Mouse (Mus musculus): ENCODE results near the gene Eml6. TPM values are rescaled to one million over a fixed set of nuclear protein-coding genes. Genes with fewer than 3 reads are reported as not detected.

The Eml6 gene
- polyA plus RNA-seq, 2 experiments: 0.09 to 0.55 TPM

DNA sequence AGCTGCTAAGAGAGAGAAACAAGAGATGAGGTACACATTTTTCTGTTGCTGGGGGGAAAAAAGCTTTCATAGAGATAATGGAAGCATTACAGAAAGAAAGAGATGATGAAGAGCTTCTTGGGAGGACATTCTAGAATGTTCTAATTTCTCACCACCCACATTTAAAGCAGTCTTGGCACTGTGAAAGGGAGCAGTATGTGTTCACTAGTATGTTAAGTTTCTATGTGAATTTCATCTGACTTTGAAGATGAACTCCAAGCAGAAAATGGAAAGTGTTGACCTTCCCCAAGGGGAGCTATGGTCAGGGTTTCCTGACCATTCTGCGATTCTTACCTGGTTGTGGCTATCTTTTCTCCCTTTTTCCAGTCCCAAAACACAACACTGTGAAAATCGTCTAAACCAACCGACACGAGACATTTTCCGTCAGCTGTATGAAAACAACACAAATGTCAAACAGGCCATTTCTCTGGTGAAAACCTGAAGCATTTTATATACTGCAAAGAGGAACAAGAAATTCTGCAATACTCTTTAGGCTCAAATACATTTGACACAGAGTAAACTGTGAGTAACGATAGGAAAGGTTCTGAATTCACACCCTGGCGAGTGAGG lies 216.7 kb downstream of the Eml6 start:
- TF ChIP-seq EP300 (IDR thresholded peaks at IDR 0.05; ENCODE audit: low read depth): no peak
- TF ChIP-seq CTCF (IDR thresholded peaks at IDR 0.05; ENCODE audit: low read depth): no peak
- Histone ChIP-seq H3K4me1 (replicated peaks; ENCODE audit: control insufficient read depth in 2 of 2, insufficient read depth in 2 of 2, low read length in 1 of 2) (peaks cover 13 to 19% of the 10 kb centered on the region in 2 experiments), H3K36me3 (replicated peaks; ENCODE audit: control insufficient read depth, insufficient read depth, low read depth) (no peaks in the 10 kb centered on the region), H3K4me2 (ENCODE audit: low read depth) (no peak overlapping the region), H3K9me3 (ENCODE audit: control insufficient read depth, low read length) (no peaks in the 10 kb centered on the region), H3K27me3 (ENCODE audit: control insufficient read depth, insufficient read depth, low read length) (no peaks in the 10 kb centered on the region), H3K4me3 (ENCODE audit: insufficient read depth in 1 of 2, low read depth in 2 of 2, low read length in 2 of 2) (no peak overlapping the region), H3K27ac (peak overlapping the region; percentile 7; the same call in 1 of the 2 replicates), H3K9ac (replicated peaks) (no peak overlapping the region)
- 68% methylated on average over 7 of the region's 7 CpGs for WGBS (ENCODE audit: insufficient replicate concordance)
- ATAC-seq (ENCODE audit: insufficient read depth): no peak
- DNase-seq (ENCODE audit: low read depth in 3 of 3, low spot score in 3 of 3): no peak

DNA sequence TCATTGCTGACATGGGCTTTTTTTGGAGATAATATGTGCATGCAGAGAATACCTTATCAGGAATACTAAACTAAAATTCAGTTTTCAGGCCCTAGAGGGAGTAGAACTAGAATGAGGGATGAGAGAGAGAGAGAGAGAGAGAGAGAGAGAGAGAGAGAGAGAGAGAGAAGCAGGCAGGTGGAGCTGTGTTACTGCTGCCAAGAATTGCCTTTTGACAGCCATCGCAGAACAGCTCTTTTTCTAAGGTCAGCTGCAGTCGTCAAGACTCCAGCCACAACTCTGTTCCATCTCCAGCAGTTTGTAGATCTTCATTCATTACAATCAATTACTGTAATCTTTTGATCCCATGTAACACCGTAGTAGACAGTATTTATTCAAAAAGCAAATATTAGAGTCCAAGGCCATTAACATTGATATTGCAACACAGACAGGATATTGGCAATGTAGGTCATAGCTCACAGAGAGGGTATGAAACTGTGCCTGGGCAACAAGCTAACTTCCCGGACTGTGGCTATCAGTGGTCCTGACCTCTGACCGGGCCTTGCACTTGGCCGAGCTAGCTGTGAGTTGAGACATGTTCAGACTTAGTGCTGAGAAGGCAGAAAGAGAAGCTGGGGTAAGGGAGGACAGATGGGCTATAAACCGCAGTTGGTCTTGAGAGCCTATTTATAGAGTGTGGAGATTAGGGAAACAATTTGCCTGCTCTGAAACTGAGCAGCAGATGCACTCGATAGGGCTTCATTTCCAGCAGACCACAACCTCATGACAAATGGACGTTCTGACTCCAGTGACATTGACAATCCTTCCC lies 217.5 kb downstream of the Eml6 start:
- 17% methylated on average over 9 of the region's 9 CpGs for WGBS (ENCODE audit: insufficient replicate concordance)
- peaks cover 13 to 17% of the 10 kb centered on the region in 2 experiments for H3K4me1 ChIP-seq (replicated peaks; ENCODE audit: control insufficient read depth in 2 of 2, insufficient read depth in 2 of 2, low read length in 1 of 2)
- H3K36me3 ChIP-seq (replicated peaks; ENCODE audit: control insufficient read depth, insufficient read depth, low read depth): no peaks in the 10 kb centered on the region
- TF ChIP-seq CTCF (IDR thresholded peaks at IDR 0.05; ENCODE audit: low read depth) (no peak), EP300 (IDR thresholded peaks at IDR 0.05; ENCODE audit: low read depth) (no peak)
- no peaks in the 10 kb centered on the region for H3K9me3 ChIP-seq (ENCODE audit: control insufficient read depth, low read length)
- H3K9ac ChIP-seq (replicated peaks): peak overlapping the region; percentile 9; the same call in 1 of the 2 replicates
- ATAC-seq (ENCODE audit: insufficient read depth) (peak; percentile 57), DNase-seq (ENCODE audit: low read depth in 3 of 3, low spot score in 3 of 3) (peak in 1 of 3 experiments; percentile 9)
- no peaks in the 10 kb centered on the region for H3K27me3 ChIP-seq (ENCODE audit: control insufficient read depth, insufficient read depth, low read length)
- no peak overlapping the region for H3K4me3 ChIP-seq (ENCODE audit: insufficient read depth in 1 of 2, low read depth in 2 of 2, low read length in 2 of 2)
- H3K4me2 ChIP-seq (ENCODE audit: low read depth): no peak overlapping the region
- H3K27ac ChIP-seq: peak overlapping the region; percentile 7; the same call in 1 of the 2 replicates

DNA sequence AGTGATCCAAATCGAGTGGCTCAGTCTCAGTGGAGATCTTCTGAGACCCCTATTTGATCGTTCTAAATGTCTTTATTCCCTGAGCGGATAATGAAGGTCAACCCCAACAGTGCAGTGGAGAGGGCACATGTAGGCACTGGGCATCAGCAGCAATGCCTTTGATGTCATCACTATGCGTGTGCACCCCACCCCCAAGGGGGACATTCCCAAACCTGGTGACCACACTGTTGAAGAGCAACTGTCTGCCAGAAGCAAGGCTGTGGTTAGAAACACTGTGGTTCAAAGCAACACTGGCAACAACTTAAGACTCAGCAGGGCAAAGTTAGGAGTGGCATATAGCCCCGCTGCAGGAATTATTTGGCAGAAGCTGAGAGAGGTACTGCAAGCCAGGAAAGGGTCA lies 218.5 kb downstream of the Eml6 start:
- Histone ChIP-seq H3K27me3 (ENCODE audit: control insufficient read depth, insufficient read depth, low read length) (no peaks in the 10 kb centered on the region), H3K4me1 (replicated peaks; ENCODE audit: control insufficient read depth in 2 of 2, insufficient read depth in 2 of 2, low read length in 1 of 2) (peaks cover 8 to 17% of the 10 kb centered on the region in 2 experiments), H3K27ac (no peak overlapping the region), H3K4me3 (ENCODE audit: insufficient read depth in 1 of 2, low read depth in 2 of 2, low read length in 2 of 2) (no peak overlapping the region), H3K9me3 (ENCODE audit: control insufficient read depth, low read length) (no peaks in the 10 kb centered on the region), H3K36me3 (replicated peaks; ENCODE audit: control insufficient read depth, insufficient read depth, low read depth) (no peaks in the 10 kb centered on the region), H3K4me2 (ENCODE audit: low read depth) (no peak overlapping the region), H3K9ac (replicated peaks) (no peak overlapping the region)
- ATAC-seq (ENCODE audit: insufficient read depth) (no peak), DNase-seq (ENCODE audit: low read depth in 3 of 3, low spot score in 3 of 3) (no peak)
- 70% methylated on average over 5 of the region's 5 CpGs for WGBS (ENCODE audit: insufficient replicate concordance)
- TF ChIP-seq CTCF (IDR thresholded peaks at IDR 0.05; ENCODE audit: low read depth) (no peak), EP300 (IDR thresholded peaks at IDR 0.05; ENCODE audit: low read depth) (no peak)

DNA sequence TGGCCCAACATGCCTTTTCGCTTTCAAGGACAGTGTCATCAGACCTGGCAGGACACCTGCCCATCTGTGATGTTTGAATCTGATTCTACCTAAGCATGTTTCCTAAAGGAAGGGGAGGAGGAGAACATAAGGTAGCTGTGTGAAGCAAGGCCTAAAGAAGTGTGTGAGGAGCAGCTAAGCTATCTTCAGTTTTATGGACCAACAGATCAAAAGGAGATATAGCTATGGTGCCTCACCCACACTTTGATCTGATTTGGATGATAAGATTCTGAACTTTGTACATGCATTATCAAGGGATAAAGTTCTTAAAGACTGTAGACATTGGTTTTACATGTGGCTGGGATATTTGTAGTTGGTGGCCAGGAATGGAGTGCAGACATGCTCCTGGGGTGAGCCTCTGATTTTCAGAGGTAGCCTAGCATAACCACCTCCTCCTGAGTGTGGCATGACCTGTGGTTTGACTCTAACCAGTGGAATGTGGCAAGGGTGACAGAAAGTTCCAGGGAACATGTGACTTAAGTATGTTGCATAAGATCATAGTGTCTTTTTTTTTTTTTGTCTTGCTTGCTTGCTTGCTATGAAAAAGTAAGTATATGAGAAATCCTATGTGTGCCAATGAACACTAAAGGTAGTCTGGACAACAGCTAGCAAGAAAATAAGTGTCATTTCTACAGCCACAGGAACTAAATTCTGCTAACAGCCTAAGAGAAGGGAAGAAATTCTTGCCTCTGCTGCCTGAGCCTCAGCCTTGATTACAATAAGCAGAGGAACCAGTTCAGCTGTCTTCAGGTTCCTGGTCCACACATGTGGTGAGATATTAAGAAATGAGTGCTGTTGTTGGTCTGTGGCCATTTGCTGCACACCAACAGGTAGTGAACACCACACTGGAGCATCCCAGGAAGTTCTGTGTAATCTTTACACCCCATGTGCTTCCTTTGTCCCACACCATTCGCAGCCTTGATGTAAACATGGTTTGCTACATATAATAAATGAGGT lies 224.1 kb downstream of the Eml6 start:
- Histone ChIP-seq H3K36me3 (replicated peaks; ENCODE audit: control insufficient read depth, insufficient read depth, low read depth) (no peaks in the 10 kb centered on the region), H3K27me3 (ENCODE audit: control insufficient read depth, insufficient read depth, low read length) (no peaks in the 10 kb centered on the region), H3K4me2 (ENCODE audit: low read depth) (no peak overlapping the region), H3K27ac (no peak overlapping the region), H3K9ac (replicated peaks) (no peak overlapping the region), H3K9me3 (ENCODE audit: control insufficient read depth, low read length) (no peaks in the 10 kb centered on the region), H3K4me1 (replicated peaks; ENCODE audit: control insufficient read depth in 2 of 2, insufficient read depth in 2 of 2, low read length in 1 of 2) (no peaks in the 10 kb centered on the region), H3K4me3 (ENCODE audit: insufficient read depth in 1 of 2, low read depth in 2 of 2, low read length in 2 of 2) (no peak overlapping the region)
- ATAC-seq (ENCODE audit: insufficient read depth): no peak
- DNase-seq (ENCODE audit: low read depth in 3 of 3, low spot score in 3 of 3): no peak
- no peak for TF ChIP-seq CTCF (IDR thresholded peaks at IDR 0.05; ENCODE audit: low read depth)
- WGBS (ENCODE audit: insufficient replicate concordance): 47% methylated on average over 2 of the region's 2 CpGs
